Mouse (Mus musculus): ENCODE results near the gene Nsa2.
"Not testable (repeated sequence)": the region's sequence is repeated elsewhere in the genome, so short reads cannot be mapped to it uniquely, and the experiment has no call there.

DNA sequence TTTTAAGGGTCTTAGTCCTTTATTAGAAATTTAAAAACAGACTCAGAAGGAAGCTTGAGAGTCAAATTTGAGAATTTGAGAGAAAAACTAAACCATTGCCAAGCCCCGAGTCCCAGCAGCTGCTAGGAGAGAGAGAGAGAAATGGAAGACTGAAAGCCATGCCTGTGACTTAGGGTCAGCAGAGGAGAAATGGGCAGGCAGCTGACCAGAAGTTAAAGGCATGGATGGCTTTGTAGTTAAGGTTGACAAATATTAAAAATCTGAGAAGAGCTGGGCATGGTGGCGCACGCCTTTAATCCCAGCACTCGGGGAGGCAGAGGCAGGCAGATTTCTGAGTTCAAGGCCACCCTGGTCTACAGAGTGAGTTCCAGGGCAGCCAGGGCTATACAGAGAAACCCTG is 30.0 kb downstream of the Nsa2 start:
- not testable (repeated sequence) for TF ChIP-seq CTCF, POLR2A (IDR thresholded peaks at IDR 0.05; ENCODE audit: insufficient read depth, low read depth, low read length)

Measured in olfactory bulb, adult 2 months (tissue).